Mouse (Mus musculus) lung, postnatal 4 days (tissue): Measurements from ENCODE around the gene Gramd4.

Experiments
- DNase-seq, 2 experiments: peaks; one replicate each; pipeline ENCODE4 v3.0.0; 2021

Gramd4 gene

DNA sequence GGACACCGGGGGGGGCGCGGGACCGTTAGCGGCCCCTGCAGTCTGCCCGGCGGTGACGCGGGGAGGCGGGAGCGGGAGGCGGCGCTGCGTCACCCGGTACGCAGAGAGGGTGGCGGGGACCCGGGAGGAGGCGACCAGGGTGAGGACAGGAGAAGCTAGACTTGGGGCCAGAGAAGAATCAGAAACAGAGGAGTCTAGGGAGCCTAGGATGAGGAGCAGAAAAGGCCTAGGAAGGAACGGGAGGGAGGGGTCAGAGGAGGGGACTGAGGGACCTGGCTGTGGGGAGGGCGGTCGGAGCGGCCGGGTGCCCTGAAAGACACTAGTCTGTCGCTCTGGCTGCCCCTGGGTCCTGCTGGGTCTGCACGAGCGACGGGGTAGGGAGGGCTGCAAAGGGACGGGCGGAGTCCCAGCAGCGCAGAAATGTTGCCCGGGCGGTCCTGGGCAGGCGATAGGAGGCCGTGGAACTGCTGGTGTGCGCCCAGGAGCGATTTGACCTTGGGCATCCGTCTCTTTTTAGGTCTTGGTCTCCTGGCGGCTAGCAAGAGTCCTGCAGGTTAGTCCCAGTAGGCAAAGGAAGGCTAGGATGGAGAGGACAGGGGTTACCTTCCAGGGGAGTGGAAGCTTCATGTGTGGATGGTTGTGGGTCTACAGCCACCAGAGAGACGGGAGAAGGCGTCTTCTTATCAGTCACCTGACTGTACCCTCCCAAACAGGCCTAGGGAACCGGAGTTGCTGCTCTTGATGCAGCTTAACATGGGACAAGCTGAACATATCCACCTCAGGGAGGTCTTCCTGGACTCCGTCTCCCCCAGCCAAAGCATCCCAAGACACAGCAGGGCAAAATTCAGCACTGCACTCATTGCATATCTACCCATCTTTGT is 128.4 kb downstream of the Gramd4 start, which contains the start of gene Cerk:
Gene Cerk (minus strand): TSS at position 453 of the 881 bp plus-strand sequence.
- DNase-seq = peak; percentile 83 to 87

GRCm38 (mm10) chr15:86186686-86187085 is 129.2 kb downstream of the Gramd4 start:
- no peak for DNase-seq
